31 mouse cellular contexts compared by ENCODE assay signal in the genomic region with DNA sequence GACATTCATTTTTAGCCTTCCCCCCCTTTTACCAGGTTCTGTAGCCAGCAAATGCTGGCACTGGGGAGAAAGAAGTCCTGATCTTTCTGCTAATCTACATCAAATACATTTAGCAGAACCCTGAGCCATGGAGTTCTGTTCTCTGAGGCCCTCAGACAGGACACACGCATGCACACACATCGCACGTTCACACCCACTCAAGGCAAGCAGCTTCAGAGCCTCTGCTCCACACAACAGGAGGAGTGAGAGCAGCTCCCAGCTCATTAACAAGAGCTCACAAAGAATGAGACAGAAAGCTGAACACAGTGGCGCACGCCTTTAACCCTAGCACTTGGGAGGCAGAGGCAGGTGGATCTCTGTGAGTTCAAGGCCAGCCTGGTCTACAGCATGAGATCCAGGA. TPM values are rescaled to one million over a fixed set of nuclear protein-coding genes. Genes with fewer than 3 reads are reported as not detected.
DNase-seq lines count a peak whose midpoint lies in the region; ATAC-seq lines count a peak whose summit lies in the region.
"Had no signal": no experiment of that assay in that cellular context is flagged by ENCODE, and none has a peak within 500 bp of the region (broad histone marks: within the 10 kb centered on the region; RNA-seq: fewer than 3 reads in every experiment).

No protein-coding gene starts in this region.

- peaks cover 30% of the 10 kb centered on the region for H3K4me1 ChIP-seq in forebrain, embryonic 14.5 days (ENCODE audit: control insufficient read depth, insufficient read depth, low read length)
- H3K4me1 ChIP-seq in forebrain, embryonic 10.5 days, result peaks cover 45% of the 10 kb centered on the region
- peaks cover 49% of the 10 kb centered on the region for H3K4me1 ChIP-seq in forebrain, embryonic 15.5 days
- peaks cover 53% of the 10 kb centered on the region for H3K4me1 ChIP-seq in midbrain, embryonic 16.5 days (ENCODE audit: control insufficient read depth, insufficient read depth, low read length)

- H3K9me3 ChIP-seq in forebrain, embryonic 14.5 days (replicated peaks; ENCODE audit: control insufficient read depth, low read length), result no peaks in the 10 kb centered on the region
- no peaks in the 10 kb centered on the region for H3K9me3 ChIP-seq in forebrain, embryonic 10.5 days
- no peaks in the 10 kb centered on the region for H3K9me3 ChIP-seq in forebrain, embryonic 15.5 days
- H3K9me3 ChIP-seq in midbrain, embryonic 16.5 days (replicated peaks; ENCODE audit: control insufficient read depth, low read length, poor library complexity, severe bottlenecking), result no peaks in the 10 kb centered on the region
- H3K9me3 ChIP-seq: heart, embryonic 10.5 days; hindbrain, embryonic 15.5 days; limb, embryonic 12.5 days had no signal

- no peak for ATAC-seq in forebrain, embryonic 14.5 days
- no peak for ATAC-seq in forebrain, embryonic 15.5 days (replicated peaks)
- no peak for ATAC-seq in midbrain, embryonic 16.5 days
- ATAC-seq: CD4-positive, CD25-positive, alpha-beta regulatory T cell, adult 4 months; liver, postnatal 0 days; lung, postnatal 0 days had no signal

- no peak overlapping the region for H3K4me3 ChIP-seq in forebrain, embryonic 14.5 days (ENCODE audit: low read depth, low read length)
- no peak overlapping the region for H3K4me3 ChIP-seq in forebrain, embryonic 10.5 days
- H3K4me3 ChIP-seq in forebrain, embryonic 15.5 days, result no peak overlapping the region
- H3K4me3 ChIP-seq in midbrain, embryonic 16.5 days (ENCODE audit: low read depth, low read length), result no peak overlapping the region
- H3K4me3 ChIP-seq: heart, embryonic 10.5 days; hindbrain, embryonic 15.5 days; limb, embryonic 12.5 days had no signal

- no peak overlapping the region for H3K4me2 ChIP-seq in forebrain, embryonic 14.5 days (ENCODE audit: low read length)
- H3K4me2 ChIP-seq in forebrain, embryonic 15.5 days (replicated peaks), result no peak overlapping the region
- no peak overlapping the region for H3K4me2 ChIP-seq in midbrain, embryonic 16.5 days (ENCODE audit: low read length)
- H3K4me2 ChIP-seq: hindbrain, embryonic 15.5 days; limb, embryonic 12.5 days; liver, embryonic 11.5 days had no signal

- H3K27me3 ChIP-seq in forebrain, embryonic 14.5 days (replicated peaks; ENCODE audit: control insufficient read depth, insufficient read depth, low read length), result no peaks in the 10 kb centered on the region
- H3K27me3 ChIP-seq in forebrain, embryonic 10.5 days (ENCODE audit: poor library complexity, severe bottlenecking), result peaks cover 42% of the 10 kb centered on the region
- no peaks in the 10 kb centered on the region for H3K27me3 ChIP-seq in forebrain, embryonic 15.5 days
- H3K27me3 ChIP-seq in midbrain, embryonic 16.5 days (ENCODE audit: control insufficient read depth, insufficient read depth, low read depth, low read length), result no peaks in the 10 kb centered on the region
- H3K27me3 ChIP-seq: hindbrain, embryonic 15.5 days had no signal

- peak overlapping the region; percentile 41; the same call in 1 of the 2 replicates for H3K27ac ChIP-seq in forebrain, embryonic 14.5 days (ENCODE audit: low read depth, low read length)
- H3K27ac ChIP-seq in forebrain, embryonic 10.5 days, result no peak overlapping the region
- peak overlapping the region; percentile 36 for H3K27ac ChIP-seq in forebrain, embryonic 15.5 days (replicated peaks)
- peak overlapping the region; percentile 53 for H3K27ac ChIP-seq in midbrain, embryonic 16.5 days (ENCODE audit: low read length)
- H3K27ac ChIP-seq: heart, embryonic 10.5 days; hindbrain, embryonic 15.5 days; limb, embryonic 12.5 days; macrophage had no signal

- no peak for DNase-seq in forebrain, embryonic 14.5 days (ENCODE audit: low spot score)
- no peak for DNase-seq in forebrain, embryonic 10.5 days (ENCODE audit: extremely low spot score, low spot score)
- peak; percentile 30 to 66 for DNase-seq in left cerebral cortex, adult 8-10 months (ENCODE audit: low spot score in 2 of 2)
- DNase-seq in left cerebral cortex, postnatal 10 days (ENCODE audit: extremely low spot score in 1 of 2, low spot score in 2 of 2), result no peak
- DNase-seq in cerebellum, postnatal 10 days, result no peak
- DNase-seq: adrenal gland, postnatal 36 days; cerebellum, adult 11 months; cerebellum, adult 9-11 months; gastrocnemius, postnatal 10 days; kidney, adult 2 months; kidney, postnatal 10 days; liver, postnatal 0 days; thymus, adult 18-20 months had no signal

- intact Hi-C loops in left cerebral cortex, postnatal 10 days (cut with DNase I), result no loop called here

- no peaks in the 10 kb centered on the region for H3K36me3 ChIP-seq in forebrain, embryonic 14.5 days (ENCODE audit: control insufficient read depth, insufficient read depth, low read length)
- no peaks in the 10 kb centered on the region for H3K36me3 ChIP-seq in forebrain, embryonic 10.5 days (replicated peaks)
- 0 out of 2 replicates have a peak, but pooled peaks cover 3% of the 10 kb centered on the region for H3K36me3 ChIP-seq in forebrain, embryonic 15.5 days
- no peaks in the 10 kb centered on the region for H3K36me3 ChIP-seq in midbrain, embryonic 16.5 days (ENCODE audit: control insufficient read depth, insufficient read depth, low read length)
- H3K36me3 ChIP-seq: heart, embryonic 10.5 days; hindbrain, embryonic 15.5 days; limb, embryonic 12.5 days had no signal

- H3K9ac ChIP-seq in forebrain, embryonic 14.5 days (ENCODE audit: low read length), result no peak overlapping the region
- no peak overlapping the region for H3K9ac ChIP-seq in forebrain, embryonic 15.5 days (replicated peaks)
- H3K9ac ChIP-seq in midbrain, embryonic 16.5 days (ENCODE audit: low read depth, low read length), result 0 out of 2 replicates have a peak overlapping the region, but pooled peaks have one; percentile 20
- H3K9ac ChIP-seq: hindbrain, embryonic 15.5 days; limb, embryonic 12.5 days; liver, postnatal 0 days had no signal

- 84% methylated on average over 5 of the region's 5 CpGs for WGBS in forebrain, embryonic 14.5 days
- WGBS in forebrain, embryonic 10.5 days, result 96% methylated on average over 5 of the region's 5 CpGs
- 76% methylated on average over 5 of the region's 5 CpGs for WGBS in forebrain, embryonic 15.5 days
- WGBS in midbrain, embryonic 16.5 days, result 83% methylated on average over 5 of the region's 5 CpGs

RNA-seq across cellular contexts. Expression of a gene that starts 6.1 kb away (rescaled TPM):
- 6.7 and 8.9 TPM in 2 replicates for polyA plus RNA-seq in forebrain, embryonic 14.5 days (2014; fragmentation: Nextera tagmentation; extraction: Ambion mirVana)
- polyA plus RNA-seq in forebrain, embryonic 10.5 days (2016; fragmentation: Nextera tagmentation; extraction: Ambion mirVana), result 15.5 and 18.2 TPM in 2 replicates
- total RNA-seq in left cerebral cortex, adult 8-10 months (2022), result 100 to 1,000 TPM in 3 of 4 experiments, 10 to 100 TPM in 1; 84.7 to 123 (median 111) TPM
- total RNA-seq in left cerebral cortex, postnatal 10 days (2021), result 10 to 100 TPM; 83.2 to 87.1 TPM
- polyA plus RNA-seq in forebrain, embryonic 15.5 days (2015; fragmentation: Nextera tagmentation; extraction: Ambion mirVana), result 14.7 and 15.7 TPM in 2 replicates
- polyA plus RNA-seq in midbrain, embryonic 16.5 days (2015; fragmentation: Nextera tagmentation; extraction: Ambion mirVana), result 27.5 and 29.4 TPM in 2 replicates
- total RNA-seq: granulocyte monocyte progenitor cell, adult 5-6 weeks had no signal
- polyA plus RNA-seq: CD4-positive, CD25-positive, alpha-beta regulatory T cell, adult 4 months; macrophage had no signal

RNA-seq across cellular contexts. Expression of a gene that starts 52.6 kb away (rescaled TPM):
- not detected in 2 replicates for polyA plus RNA-seq in forebrain, embryonic 14.5 days (2014; fragmentation: Nextera tagmentation; extraction: Ambion mirVana)
- polyA plus RNA-seq in forebrain, embryonic 10.5 days (2016; fragmentation: Nextera tagmentation; extraction: Ambion mirVana), result not detected in 2 replicates
- total RNA-seq in left cerebral cortex, adult 8-10 months (2022), result not detected
- total RNA-seq in left cerebral cortex, postnatal 10 days (2021), result not detected
- not detected in 2 replicates for polyA plus RNA-seq in forebrain, embryonic 15.5 days (2015; fragmentation: Nextera tagmentation; extraction: Ambion mirVana)
- not detected in 2 replicates for polyA plus RNA-seq in midbrain, embryonic 16.5 days (2015; fragmentation: Nextera tagmentation; extraction: Ambion mirVana)
- total RNA-seq: adrenal gland, postnatal 36 days; gastrocnemius, postnatal 10 days; granulocyte monocyte progenitor cell, adult 5-6 weeks; hematopoietic stem cell, adult 5-6 weeks; left cerebral cortex, adult 18-20 months had no signal
- polyA plus RNA-seq: CD4-positive, CD25-positive, alpha-beta regulatory T cell, adult 4 months; embryonic facial prominence, embryonic 11.5 days; heart, embryonic 10.5 days; heart, embryonic 16.5 days; hindbrain, embryonic 15.5 days; intestine, embryonic 14.5 days; kidney, adult 2 months; limb, embryonic 12.5 days; liver, embryonic 11.5 days; liver, postnatal 0 days; lung, postnatal 0 days; macrophage; neural tube, embryonic 14.5 days; small intestine, adult 2 months; stomach, embryonic 16.5 days had no signal

Comparison
In these comparisons a context has a peak if more than half of its experiments do, and no peak if none do; other contexts are left out.
1. DNase-seq: peak in left cerebral cortex, adult 8-10 months (2 of 2); none in forebrain, embryonic 14.5 days (single experiment), forebrain, embryonic 10.5 days (single experiment), left cerebral cortex, postnatal 10 days (0 of 2) and cerebellum, postnatal 10 days (0 of 2).